Mouse (Mus musculus): ENCODE measurements at regions not wholly inside any gene's neighbourhood (a gene's known extent, or its start where the extent isn't known, plus 50 kb on each side); places are given as distances from the start of the nearest gene placed in this dataset.

DNA sequence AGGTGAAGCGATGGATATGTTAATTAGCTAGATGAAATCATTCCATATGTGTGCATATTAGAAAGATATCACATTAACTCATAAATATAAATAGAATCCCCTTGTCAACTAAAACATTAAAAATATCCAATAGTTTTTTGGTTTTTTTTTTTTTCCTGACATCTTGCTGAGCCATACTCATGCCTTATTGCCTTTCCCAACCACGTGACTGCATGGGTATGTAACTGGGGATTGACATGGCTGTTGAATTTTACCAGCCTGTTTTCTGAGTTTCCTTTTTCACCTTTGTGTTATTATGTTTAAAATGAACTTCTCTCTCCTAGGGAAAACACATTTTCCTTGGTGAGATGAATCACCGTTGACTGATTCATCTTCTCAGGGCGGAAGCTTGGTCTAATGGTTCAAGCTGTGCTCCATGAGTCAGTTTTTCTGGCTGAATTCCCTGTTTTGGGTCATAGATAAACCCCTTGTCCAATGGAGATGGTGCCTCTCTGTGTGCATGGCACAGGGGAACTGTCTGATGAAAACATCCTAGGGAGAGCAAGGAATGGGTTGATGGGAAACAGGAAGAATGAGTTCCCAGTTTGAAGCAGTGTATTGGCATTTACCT, 181.1 kb downstream of the Adcyap1 start:
- no peak overlapping the region for H3K27ac ChIP-seq (replicated peaks)

DNA sequence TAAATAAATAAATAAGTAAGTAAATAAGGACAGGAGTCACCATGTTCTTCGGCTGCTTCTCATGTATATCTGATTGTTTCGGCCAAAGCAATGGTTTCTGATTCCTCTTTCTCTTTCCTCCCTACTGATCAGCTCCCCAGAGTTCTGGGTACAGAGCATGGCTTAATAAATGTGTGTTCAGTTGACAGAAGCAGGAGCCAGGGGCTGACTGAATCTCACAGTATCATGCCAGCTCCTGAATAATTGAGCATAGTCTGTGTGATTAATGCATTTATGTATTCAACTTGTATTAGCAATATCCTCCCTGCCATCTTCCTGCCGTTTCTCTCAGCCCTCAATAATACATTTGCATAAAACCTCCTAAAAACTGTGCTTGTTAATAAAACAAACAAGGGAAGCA, 191.4 kb downstream of the Adcyap1 start:
- H3K4me1 ChIP-seq: no peaks in the 10 kb centered on the region
- no peak for DNase-seq (ENCODE audit: low spot score)
- H3K36me3 ChIP-seq: no peaks in the 10 kb centered on the region
- no peaks in the 10 kb centered on the region for H3K9me3 ChIP-seq (replicated peaks)
- no peaks in the 10 kb centered on the region for H3K27me3 ChIP-seq (ENCODE audit: low read depth, poor library complexity, severe bottlenecking)
- no peak overlapping the region for H3K27ac ChIP-seq (replicated peaks)
- 97% methylated on average over 3 of the region's 3 CpGs for WGBS
- H3K4me3 ChIP-seq: no peak overlapping the region

More for the DNA sequence above, 181.1 kb downstream of the Adcyap1 start:
- Histone ChIP-seq H3K4me1 (no peaks in the 10 kb centered on the region), H3K27me3 (ENCODE audit: low read depth, poor library complexity, severe bottlenecking) (no peaks in the 10 kb centered on the region), H3K4me3 (no peak overlapping the region), H3K9me3 (replicated peaks) (no peaks in the 10 kb centered on the region), H3K36me3 (no peaks in the 10 kb centered on the region)
- DNase-seq (ENCODE audit: low spot score): no peak
- WGBS: 93% methylated on average over 4 of the region's 4 CpGs

DNA sequence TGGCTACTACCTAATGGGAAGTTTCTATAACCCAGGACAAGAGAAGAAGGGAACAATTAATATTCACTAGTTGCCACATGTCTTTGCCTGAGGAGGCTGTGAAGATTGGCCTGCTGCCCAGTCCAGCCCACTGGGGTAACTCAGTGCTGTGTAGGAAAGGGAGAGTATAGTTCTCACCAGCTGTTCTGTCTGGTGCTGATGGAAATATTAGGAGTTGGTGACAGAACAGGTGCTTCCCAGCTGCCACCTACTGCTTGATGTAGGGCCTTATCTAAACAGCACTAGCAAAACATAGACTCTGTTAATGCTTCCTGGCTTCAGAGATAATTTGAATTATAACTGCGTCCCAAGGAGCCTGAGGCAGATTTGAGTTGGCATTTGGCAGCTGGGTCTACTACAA, 210.5 kb downstream of the Adcyap1 start:
- Histone ChIP-seq H3K36me3 (no peaks in the 10 kb centered on the region), H3K9me3 (replicated peaks) (no peaks in the 10 kb centered on the region), H3K27ac (replicated peaks) (no peak overlapping the region), H3K27me3 (ENCODE audit: low read depth, poor library complexity, severe bottlenecking) (no peaks in the 10 kb centered on the region), H3K4me3 (no peak overlapping the region), H3K4me1 (no peaks in the 10 kb centered on the region)
- DNase-seq (ENCODE audit: low spot score): no peak
- WGBS: 74% methylated on average over 1 of the region's 1 CpGs

Data from midbrain, embryonic 10.5 days (tissue).